Mouse (Mus musculus) MEL (cell line): Measurements from ENCODE around the gene Bricd5. TPM values are rescaled to one million over a fixed set of nuclear protein-coding genes. Genes with fewer than 3 reads are reported as not detected.

Experiments used
- DNase-seq: peaks from one replicate; pipeline ENCODE4 v3.0.0; 2011; ENCODE audit warnings: low read depth, low spot score
- H3K27ac ChIP-seq: 2 replicates; pipeline ENCODE4 v1.5.1; 2012; ENCODE audit warnings: low read depth, mild to moderate bottlenecking, control low read depth, low read length, moderate library complexity; ENCODE audit not compliant: control insufficient read depth
- H3K27me3 ChIP-seq, 2 experiments: fragments of 150-350 bp in 1 of 2; sonication (generic) in 1 of 2; 2 replicates each; pipeline ENCODE4 v1.6.1; 2012; ENCODE audit warnings: low read length in 2 of 2, mild to moderate bottlenecking in 2 of 2, improper control_type of control experiment in 1 of 2, moderate library complexity in 1 of 2; ENCODE audit not compliant: insufficient read depth in 2 of 2, control insufficient read depth in 1 of 2
- H3K36me3 ChIP-seq, 2 experiments: 2 replicates each; pipeline ENCODE4 v1.6.1; 2012 to 2014; ENCODE audit warnings: low read length in 2 of 2, improper control_type of control experiment in 1 of 2, inconsistent platforms in 1 of 2, mild to moderate bottlenecking in 1 of 2; ENCODE audit not compliant: insufficient read depth in 2 of 2, control insufficient read depth in 1 of 2
- H3K4me1 ChIP-seq, 2 experiments: fragments of 150-350 bp in 1 of 2; sonication (generic) in 1 of 2; 2 replicates each; pipeline ENCODE4 v1.6.1; 2012; ENCODE audit warnings: low read length in 2 of 2, improper control_type of control experiment in 1 of 2, mild to moderate bottlenecking in 1 of 2; ENCODE audit not compliant: insufficient read depth in 2 of 2, control insufficient read depth in 1 of 2
- H3K4me3 ChIP-seq, 2 experiments: fragments of 150-350 bp in 1 of 2; sonication (generic) in 1 of 2; 2 replicates each; pipeline ENCODE4 v1.5.1; 2012; ENCODE audit warnings: low read depth in 2 of 2, low read length in 2 of 2, mild to moderate bottlenecking in 2 of 2, moderate library complexity in 2 of 2, control low read depth in 1 of 2, improper control_type of control experiment in 1 of 2; ENCODE audit not compliant: control insufficient read depth in 1 of 2, insufficient read depth in 1 of 2
- H3K79me2 ChIP-seq: 2 replicates; pipeline ENCODE4 v1.6.1; 2012; ENCODE audit warnings: mild to moderate bottlenecking, low read length, moderate library complexity; ENCODE audit not compliant: control insufficient read depth, poor library complexity, insufficient read depth
- H3K9ac ChIP-seq: 2 replicates; pipeline ENCODE4 v1.6.1; 2012; ENCODE audit warnings: low read depth, mild to moderate bottlenecking, control low read depth, low read length, moderate library complexity; ENCODE audit not compliant: control insufficient read depth, poor library complexity, severe bottlenecking
- H3K9me3 ChIP-seq: fragments of 150-350 bp; sonication (generic); replicated peaks from 2 replicates; pipeline ENCODE4 v1.6.1; 2012; ENCODE audit warnings: mild to moderate bottlenecking, low read length, improper control_type of control experiment, moderate library complexity; ENCODE audit not compliant: insufficient read depth
- E2F4 ChIP-seq: IDR thresholded peaks from 2 replicates; pipeline ENCODE4 v1.6.1; 2011; ENCODE audit warnings: low read depth, low read length, improper control_type of control experiment, borderline replicate concordance
- GATA1 ChIP-seq: IDR thresholded peaks from 2 replicates; pipeline ENCODE4 v1.6.1; 2011; ENCODE audit warnings: low read depth, low read length, improper control_type of control experiment
- MAX ChIP-seq: IDR thresholded peaks from 2 replicates; pipeline ENCODE4 v1.6.1; 2011; ENCODE audit warnings: low read length, improper control_type of control experiment
- MAZ ChIP-seq: IDR thresholded peaks from 2 replicates; pipeline ENCODE4 v1.6.1; 2012; ENCODE audit warnings: low read depth, mild to moderate bottlenecking, inconsistent platforms, low read length, improper control_type of control experiment
- MEF2A ChIP-seq: IDR thresholded peaks from 2 replicates; pipeline ENCODE4 v1.6.1; 2014; ENCODE audit warnings: low read depth, mild to moderate bottlenecking, inconsistent platforms, low read length, improper control_type of control experiment; ENCODE audit not compliant: poor library complexity, insufficient replicate concordance, severe bottlenecking; ENCODE audit errors: extremely low read depth
- MXI1 ChIP-seq: IDR thresholded peaks from 2 replicates; pipeline ENCODE4 v1.6.1; 2011; ENCODE audit warnings: mild to moderate bottlenecking, low read depth, low read length, improper control_type of control experiment
- MYB ChIP-seq: IDR thresholded peaks from 2 replicates; pipeline ENCODE4 v1.6.1; 2011; ENCODE audit warnings: mild to moderate bottlenecking, low read depth, low read length, improper control_type of control experiment
- NRF1 ChIP-seq: IDR thresholded peaks from 2 replicates; pipeline ENCODE4 v1.6.1; 2014; ENCODE audit warnings: low read depth, mild to moderate bottlenecking, inconsistent platforms, low read length, improper control_type of control experiment, moderate library complexity; ENCODE audit not compliant: poor library complexity, insufficient read depth, severe bottlenecking
- POLR2A ChIP-seq, 2 experiments: IDR thresholded peaks; 2 replicates each; pipeline ENCODE4 v1.6.1; 2011 to 2012; ENCODE audit warnings: low read length in 2 of 2, mild to moderate bottlenecking in 2 of 2, control low read depth in 1 of 2, improper control_type of control experiment in 1 of 2, low read depth in 1 of 2, moderate library complexity in 1 of 2; ENCODE audit not compliant: control insufficient read depth in 1 of 2, insufficient read depth in 1 of 2, poor library complexity in 1 of 2
- POLR2AphosphoS2 ChIP-seq: IDR thresholded peaks from 2 replicates; pipeline ENCODE4 v1.6.1; 2011; ENCODE audit warnings: low read length, improper control_type of control experiment
- RAD21 ChIP-seq: IDR thresholded peaks from 2 replicates; pipeline ENCODE4 v1.6.1; 2011; ENCODE audit warnings: mild to moderate bottlenecking, low read depth, low read length, improper control_type of control experiment
- RCOR1 ChIP-seq: IDR thresholded peaks from 2 replicates; pipeline ENCODE4 v1.6.1; 2012; ENCODE audit warnings: low read depth, mild to moderate bottlenecking, inconsistent platforms, low read length, improper control_type of control experiment
- SIN3A ChIP-seq: IDR thresholded peaks from 2 replicates; pipeline ENCODE4 v1.6.1; 2012; ENCODE audit warnings: low read length, improper control_type of control experiment, inconsistent platforms
- TAL1 ChIP-seq: IDR thresholded peaks from 2 replicates; pipeline ENCODE4 v1.6.1; 2012; ENCODE audit warnings: mild to moderate bottlenecking, inconsistent platforms, low read length, moderate library complexity, mixed read lengths
- TCF12 ChIP-seq: IDR thresholded peaks from 2 replicates; pipeline ENCODE4 v1.6.1; 2014; ENCODE audit warnings: low read depth, mild to moderate bottlenecking, inconsistent platforms, low read length, improper control_type of control experiment, moderate library complexity
- UBTF ChIP-seq: IDR thresholded peaks from 2 replicates; pipeline ENCODE4 v1.6.1; 2012; ENCODE audit warnings: low read depth, mild to moderate bottlenecking, inconsistent platforms, low read length, improper control_type of control experiment, moderate library complexity, borderline replicate concordance; ENCODE audit not compliant: insufficient read depth
- USF2 ChIP-seq, 2 experiments: IDR thresholded peaks; 2 replicates each; pipeline ENCODE4 v1.6.1; 2011 to 2012; ENCODE audit warnings: improper control_type of control experiment in 2 of 2, low read length in 2 of 2, borderline replicate concordance in 1 of 2, inconsistent platforms in 1 of 2, low read depth in 1 of 2, mild to moderate bottlenecking in 1 of 2; ENCODE audit not compliant: insufficient read depth in 1 of 2
- ZC3H11A ChIP-seq: IDR thresholded peaks from 2 replicates; pipeline ENCODE4 v1.6.1; 2012; ENCODE audit warnings: low read depth, mild to moderate bottlenecking, inconsistent platforms, low read length, improper control_type of control experiment
- ZKSCAN1 ChIP-seq: IDR thresholded peaks from 2 replicates; pipeline ENCODE4 v1.6.1; 2012; ENCODE audit warnings: low read depth, mild to moderate bottlenecking, inconsistent platforms, low read length, improper control_type of control experiment, moderate library complexity
- ZMIZ1 ChIP-seq: IDR thresholded peaks from 2 replicates; pipeline ENCODE4 v1.6.1; 2012; ENCODE audit warnings: low read depth, mild to moderate bottlenecking, inconsistent platforms, low read length, improper control_type of control experiment, moderate library complexity
- ZNF384 ChIP-seq: IDR thresholded peaks from 2 replicates; pipeline ENCODE4 v1.6.1; 2012; ENCODE audit warnings: low read depth, mild to moderate bottlenecking, inconsistent platforms, low read length, improper control_type of control experiment
- polyA plus RNA-seq, 2 experiments: library from polyadenylated mRNA; stranded (reverse) in 1 of 2; unstranded in 1 of 2; fragments of >175 nt in 1 of 2; fragments of >200 nt in 1 of 2; gene quantifications; 2 replicates each; pipeline versions ENCODE4 v1.2.1 to v1.2.4; 2012; ENCODE audit warnings: low replicate concordance in 2 of 2, low read depth in 1 of 2; ENCODE audit not compliant: insufficient read length in 2 of 2, insufficient read depth in 1 of 2, missing spikeins in 1 of 2
- total RNA-seq: library from RNA; depleted of rRNA; stranded (reverse); fragments of 300-350 nt; gene quantifications from 2 replicates; pipeline ENCODE4 v1.2.3, GENCODE M21; 2012

Gene Bricd5
- total and polyA plus RNA-seq, 3 experiments, result 0.82 to 2.0 TPM; not detected in 1

GRCm38 (mm10) chr17:24469910-24470602 lies 3.6 kb upstream of the Bricd5 start, which contains the start of the genes E4f1 and Pgp (continued):
- TF ChIP-seq UBTF (no peak), TAL1 (no peak), GATA1 (no peak), ZKSCAN1 (no peak), SIN3A (peak; percentile 65), MXI1 (peak; percentile 30), POLR2A (IDR thresholded peaks at IDR 0.05; ENCODE audit: control insufficient read depth in 1 of 2, insufficient read depth in 1 of 2, low read depth in 1 of 2, low read length in 2 of 2, poor library complexity in 1 of 2) (peak; percentile 88), E2F4 (peak; percentile 55; the same call in 1 of the 2 replicates), POLR2AphosphoS2 (peak; percentile 72; the same call in 1 of the 2 replicates), TCF12 (peak; percentile 44; the same call in 1 of the 2 replicates), MAZ (no peak), RAD21 (no peak), MAX (no peak; the same call in 1 of the 2 replicates), MYB (no peak), NRF1 (peak; percentile 69), ZNF384 (no peak), ZC3H11A (no peak), RCOR1 (no peak), MEF2A (no peak)

- Histone ChIP-seq H3K79me2 (peaks cover 25% of the 10 kb centered on the region), H3K9ac (peak overlapping the region; percentile 89), H3K4me3 (peak overlapping the region; percentile 70 to 97), H3K9me3 (no peaks in the 10 kb centered on the region), H3K36me3 (peaks cover 0 to 8% of the 10 kb centered on the region in 2 experiments; a peak in 2 of 4 replicates), H3K4me1 (peaks cover 0 to 12% of the 10 kb centered on the region in 2 experiments; a peak in 3 of 4 replicates), H3K27ac (peak overlapping the region; percentile 67), H3K27me3 (no peaks in the 10 kb centered on the region)
- TF ChIP-seq USF2 (IDR thresholded peaks at IDR 0.05; ENCODE audit: borderline replicate concordance in 1 of 2, insufficient read depth in 1 of 2, low read depth in 1 of 2, low read length in 2 of 2) (no peak), MXI1 (0 out of 2 replicates have a peak, but pooled peaks have one; percentile 33), ZMIZ1 (no peak), SIN3A (peak; percentile 27; the same call in 1 of the 2 replicates)
- DNase-seq, result peak; percentile 60
These were observed 2.8 kb upstream of the Bricd5 start for GRCm38 (mm10) chr17:24470701-24471527.
